Mouse (Mus musculus) kidney, adult 2 months (tissue): Measurements from ENCODE around the gene Nynrin.

Source experiments
- CTCF ChIP-seq: fragments of 200-500 bp; conservative IDR thresholded peaks from 2 replicates; pipeline ENCODE4 v1.5.1; 2011; ENCODE audit warnings: low read depth, mild to moderate bottlenecking, control low read depth, low read length, moderate library complexity, mixed read lengths; ENCODE audit not compliant: insufficient read depth, insufficient read length
- POLR2A ChIP-seq: fragments of 200-500 bp; IDR thresholded peaks from one replicate; pipeline ENCODE4 v1.6.1; 2011; ENCODE audit warnings: low read depth, low read length, control low read depth

DNA sequence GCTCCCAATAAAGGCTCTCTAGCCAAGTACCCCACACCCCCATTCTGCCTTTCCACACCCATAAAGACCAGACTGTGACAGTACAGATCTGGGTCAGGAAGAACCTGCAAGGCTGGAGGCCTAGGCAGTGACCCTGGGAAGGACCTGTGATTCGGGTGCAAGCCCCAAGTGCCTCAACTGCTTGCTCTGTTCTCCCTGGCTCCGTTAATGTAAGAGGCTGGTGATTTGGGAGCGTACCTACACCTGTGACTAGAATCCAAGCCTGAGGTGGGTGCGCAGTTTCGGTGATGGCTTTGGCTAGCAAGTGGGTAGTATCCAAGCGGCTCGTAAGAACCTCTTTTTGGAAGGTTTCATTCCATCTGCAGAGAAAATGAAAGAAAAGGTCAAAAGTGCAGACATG, 45.1 kb downstream of the Nynrin start:
- TF ChIP-seq CTCF (no peak), POLR2A (no peak)
